Mouse (Mus musculus) heart, adult 2 months (tissue): ENCODE measurements around the gene Naglu.

Experiments used
- EP300 ChIP-seq: fragments of 200-500 bp; IDR thresholded peaks from 2 replicates; pipeline ENCODE4 v1.6.1; 2011; ENCODE audit warnings: low read depth, low read length, control low read depth; ENCODE audit not compliant: insufficient read depth
- POLR2A ChIP-seq: fragments of 200-500 bp; IDR thresholded peaks from 2 replicates; pipeline ENCODE4 v1.6.1; 2011; ENCODE audit warnings: mild to moderate bottlenecking, low read depth, low read length, control low read depth; ENCODE audit not compliant: insufficient read depth

DNA sequence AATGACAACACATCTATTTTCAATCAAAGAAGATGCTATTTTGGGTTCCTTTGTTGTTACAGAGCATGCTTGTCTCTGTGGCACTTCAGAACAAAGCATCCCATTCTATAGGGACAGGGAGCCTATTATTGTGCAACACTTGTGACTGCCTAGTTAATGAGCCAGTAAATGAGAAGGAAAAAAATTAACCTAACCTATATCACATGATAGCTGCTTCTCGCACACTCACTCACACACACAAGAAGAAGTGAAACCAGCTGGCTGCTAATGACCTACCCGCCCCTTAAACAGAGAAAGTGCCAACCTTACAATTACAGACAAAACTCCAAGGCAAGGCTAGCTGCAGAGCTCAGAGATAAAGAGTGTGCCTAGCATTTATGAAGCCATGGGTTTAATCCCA, 45.8 kb downstream of the Naglu start:
- TF ChIP-seq EP300 = no peak
- no peak for TF ChIP-seq POLR2A
